Mouse (Mus musculus): ENCODE data around the gene Adgrb2.
A peak's percentile ranks its signal among the peaks of the same experiment; 100 is the strongest.

Gene Adgrb2

DNA sequence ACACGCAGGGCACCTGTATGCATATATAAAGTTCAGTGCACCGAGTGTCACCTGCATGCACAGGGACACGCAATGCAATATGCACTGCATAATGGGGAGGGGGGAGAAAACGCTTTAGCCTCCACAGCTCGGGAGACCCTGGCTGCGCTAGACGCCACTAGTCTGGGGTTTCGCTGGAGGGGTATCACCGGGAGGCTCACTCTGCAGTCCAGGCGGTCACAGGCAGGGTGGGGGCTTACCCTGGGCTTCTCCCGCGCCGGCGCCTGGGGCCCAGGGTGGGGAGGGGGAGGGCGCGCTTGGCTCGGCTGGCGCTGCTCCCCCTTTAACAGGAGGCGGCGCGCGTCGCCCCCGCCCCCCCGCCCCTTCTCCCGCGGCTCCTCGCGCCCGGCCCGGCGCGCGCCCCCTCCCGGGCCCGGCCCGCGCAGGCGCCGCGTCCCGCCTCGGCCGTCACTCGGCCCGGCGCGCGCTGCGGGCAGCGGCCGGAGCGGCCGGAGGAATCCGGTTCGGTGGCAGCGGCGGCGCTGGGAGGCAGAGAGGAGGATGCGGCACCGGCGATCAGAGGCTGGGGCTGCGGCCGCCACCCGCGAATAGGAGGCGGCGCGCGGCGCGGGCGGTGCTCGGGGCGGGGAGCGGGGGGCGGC, at the start of gene Adgrb2:
TSS of gene Adgrb2 (plus strand) at position 450 of the 641 bp plus-strand sequence.
- DNase-seq, result peak; percentile 10

DNA sequence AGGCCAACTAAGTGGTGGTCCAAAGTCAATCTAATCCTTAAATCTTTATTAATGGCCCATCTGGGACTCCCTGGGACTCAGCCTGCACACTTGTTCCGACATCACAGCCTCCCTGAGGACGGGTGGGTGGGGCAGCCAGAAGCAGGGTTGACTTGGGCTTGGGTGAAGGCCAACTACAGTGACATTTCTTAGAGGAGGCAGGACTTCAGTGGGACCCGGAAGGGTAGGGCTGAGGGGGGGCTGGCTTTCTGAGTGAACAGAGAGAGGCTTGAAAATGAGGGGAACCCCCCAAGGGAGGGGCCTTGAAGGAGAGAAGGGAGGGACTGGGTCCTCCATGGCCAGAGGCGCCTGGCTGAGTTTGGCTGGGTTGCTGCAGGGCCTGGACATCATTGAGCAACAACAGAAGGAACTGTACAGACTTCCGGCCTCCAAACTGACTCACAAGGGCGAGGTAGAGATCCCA, 33.3 kb upstream of the Adgrb2 start:
- DNase-seq, result no peak

DNA sequence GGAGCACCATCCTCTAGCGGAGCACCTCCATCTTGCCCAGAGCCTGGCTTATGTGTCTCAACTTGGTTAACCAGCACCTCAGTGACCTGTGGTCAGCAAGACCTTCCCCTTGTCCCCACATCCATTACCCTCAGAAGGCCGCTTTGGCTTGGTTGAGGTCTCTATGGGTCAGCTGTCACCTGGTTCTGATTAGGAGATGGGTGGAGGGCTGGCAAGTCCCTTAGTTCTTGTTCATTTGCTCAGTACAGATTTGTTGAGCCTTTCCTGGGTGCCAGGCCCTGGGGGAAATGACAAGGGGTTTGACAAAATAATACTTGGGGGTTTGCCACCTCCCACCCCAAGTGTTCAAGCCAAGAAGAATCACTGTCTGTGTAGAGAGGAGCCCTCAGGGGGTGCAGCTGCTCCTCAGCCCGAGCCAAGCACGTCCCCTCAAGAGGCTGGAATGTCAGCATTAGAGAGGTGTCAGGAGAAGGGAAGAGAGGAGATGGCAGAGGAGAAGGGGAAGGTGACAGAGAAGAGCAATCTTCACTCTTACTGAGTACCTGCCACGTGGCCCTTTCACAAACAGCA, 32.3 kb upstream of the Adgrb2 start:
- no peak for DNase-seq

DNA sequence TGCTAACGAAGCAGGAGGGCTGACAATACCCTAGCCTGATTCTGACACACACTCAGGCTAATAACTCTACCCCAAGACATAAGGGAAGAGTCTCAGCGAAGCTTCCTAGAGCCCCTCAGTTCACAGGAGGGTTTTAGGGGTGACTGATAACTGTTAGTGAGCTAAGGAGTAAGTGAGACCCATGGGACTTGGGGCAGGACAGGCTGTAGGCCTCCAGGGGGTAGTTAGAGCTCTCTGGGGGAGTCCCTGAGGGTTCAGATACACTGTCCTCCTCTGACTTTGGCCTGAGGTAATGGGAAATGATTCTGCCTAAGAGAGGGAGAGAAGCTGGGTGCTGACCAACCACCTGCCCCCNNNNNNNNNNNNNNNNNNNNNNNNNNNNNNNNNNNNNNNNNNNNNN, 30.1 kb upstream of the Adgrb2 start:
- DNase-seq, result no peak

DNA sequence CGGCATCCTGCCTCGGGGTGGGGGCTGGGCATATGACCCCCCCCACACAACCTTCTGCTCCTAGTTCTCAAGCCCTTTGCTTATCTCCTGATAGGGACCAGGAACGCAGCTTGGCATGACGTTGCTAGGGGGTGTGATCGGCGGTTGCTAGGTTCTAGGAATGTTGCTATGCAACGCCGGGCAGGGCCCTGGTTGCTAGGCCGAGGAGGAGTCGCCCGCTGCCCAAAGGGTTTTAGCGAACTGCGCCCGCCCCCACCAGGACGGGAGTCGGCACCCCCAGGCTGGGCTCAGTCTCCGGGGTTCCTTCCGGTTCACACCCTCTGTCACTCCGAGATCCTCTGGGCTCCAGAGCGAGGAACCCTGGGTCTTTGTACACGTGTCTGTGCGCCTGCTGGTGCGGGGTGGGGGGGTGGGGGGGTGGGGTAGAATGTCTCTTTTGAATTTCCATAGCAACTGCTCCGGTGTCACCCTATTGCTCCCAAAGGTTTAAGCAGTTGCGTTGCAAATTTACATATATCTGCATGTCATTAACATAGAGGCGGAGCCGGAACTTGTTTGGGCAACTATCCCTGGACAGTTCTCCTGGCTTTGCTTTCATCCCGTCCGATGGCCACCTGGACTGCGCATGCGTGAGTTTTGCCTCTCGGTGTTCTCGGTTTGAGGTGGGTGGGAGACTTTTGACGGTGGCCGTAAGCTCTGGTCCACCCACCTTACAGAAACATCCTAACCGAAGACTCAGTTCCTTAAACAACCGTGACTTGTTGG, 24.3 kb upstream of the Adgrb2 start:
- peak; percentile 47 for DNase-seq

DNA sequence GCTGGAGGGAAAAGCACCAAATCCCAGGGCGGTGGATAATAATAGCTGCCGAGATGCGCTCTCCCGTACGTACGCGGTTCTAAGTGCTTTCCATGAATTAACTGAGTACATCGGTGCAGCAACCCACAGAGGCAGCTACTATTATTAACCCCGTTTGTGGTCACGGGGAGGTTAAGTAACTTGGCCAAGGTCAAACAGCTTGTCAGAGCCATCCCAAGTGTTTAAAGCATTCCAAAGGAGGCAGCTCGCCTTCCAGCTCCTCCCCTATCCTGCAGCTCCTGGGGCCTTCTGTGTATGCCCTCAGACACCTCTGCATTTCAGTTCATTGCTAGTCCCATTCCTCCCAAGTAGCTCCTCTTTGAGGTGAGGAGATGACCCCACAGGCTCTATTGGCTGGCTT, 19.4 kb upstream of the Adgrb2 start:
- no peak for DNase-seq

DNA sequence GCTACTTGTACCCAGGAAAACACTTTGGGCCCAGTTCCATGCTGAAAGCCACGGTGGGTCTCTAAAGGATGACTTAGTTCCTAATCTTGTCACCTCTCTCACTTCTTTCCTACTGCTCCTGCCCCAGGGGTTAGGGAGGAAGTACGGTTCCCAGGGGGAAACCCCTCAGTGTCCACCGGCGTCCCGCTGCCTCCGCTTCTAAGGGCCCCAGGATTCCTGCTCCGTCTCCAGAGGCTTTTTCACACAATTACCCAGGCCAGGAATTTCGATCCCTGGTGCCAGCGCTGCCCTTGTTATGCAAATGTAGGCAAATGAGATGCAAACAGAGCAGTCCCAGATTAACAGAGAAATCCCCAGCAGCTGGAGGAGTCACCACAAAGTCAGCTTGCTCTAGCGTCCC, 18.5 kb upstream of the Adgrb2 start:
- DNase-seq, result no peak

DNA sequence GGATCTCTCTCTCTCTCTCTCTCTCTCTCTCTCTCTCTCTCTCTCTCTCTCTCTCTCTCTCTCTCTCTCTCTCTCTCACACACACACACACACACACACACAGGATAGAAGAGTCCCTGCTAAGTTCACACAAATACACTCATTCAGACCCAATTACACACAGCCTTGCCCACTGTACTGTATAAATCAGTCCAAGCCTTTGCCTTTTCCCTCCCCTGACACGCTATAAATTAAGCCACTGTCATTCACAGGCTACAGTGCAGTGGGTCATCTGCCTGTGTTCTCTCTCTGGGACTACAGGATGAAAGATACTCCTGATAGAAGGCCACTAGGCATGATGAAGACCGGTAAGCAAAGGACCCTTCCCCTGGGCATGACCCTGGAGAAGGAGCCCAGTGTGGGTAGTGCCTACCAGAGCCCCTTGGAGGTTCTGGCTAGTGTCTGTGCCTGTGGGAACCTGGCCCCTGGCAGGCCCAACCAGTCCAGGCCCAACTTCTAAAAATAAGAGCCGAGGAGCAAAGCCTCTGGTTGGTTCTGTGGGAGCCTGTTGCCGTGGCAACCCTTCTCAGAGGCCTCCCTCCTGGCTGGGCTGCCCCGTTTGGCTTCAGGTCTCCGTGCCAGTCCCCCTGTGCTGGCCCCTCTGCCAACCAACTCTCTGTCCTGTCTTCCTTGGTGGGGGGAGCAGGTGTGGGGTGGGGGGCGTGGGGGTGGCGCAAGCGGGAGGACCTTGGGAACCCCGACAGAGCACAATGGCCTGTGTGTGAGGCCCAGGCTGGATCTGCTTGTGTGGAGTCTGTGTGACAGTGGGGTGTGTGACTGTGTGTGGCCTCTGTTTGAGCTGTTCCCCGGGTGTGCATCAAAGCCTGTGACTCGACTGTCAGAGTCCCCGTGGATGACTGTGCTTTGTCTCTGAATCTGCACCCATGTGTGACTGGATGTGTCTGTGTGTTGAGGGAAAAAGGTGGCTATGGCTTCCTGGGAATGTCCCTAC, 17.4 kb upstream of the Adgrb2 start:
- DNase-seq, result no peak

DNA sequence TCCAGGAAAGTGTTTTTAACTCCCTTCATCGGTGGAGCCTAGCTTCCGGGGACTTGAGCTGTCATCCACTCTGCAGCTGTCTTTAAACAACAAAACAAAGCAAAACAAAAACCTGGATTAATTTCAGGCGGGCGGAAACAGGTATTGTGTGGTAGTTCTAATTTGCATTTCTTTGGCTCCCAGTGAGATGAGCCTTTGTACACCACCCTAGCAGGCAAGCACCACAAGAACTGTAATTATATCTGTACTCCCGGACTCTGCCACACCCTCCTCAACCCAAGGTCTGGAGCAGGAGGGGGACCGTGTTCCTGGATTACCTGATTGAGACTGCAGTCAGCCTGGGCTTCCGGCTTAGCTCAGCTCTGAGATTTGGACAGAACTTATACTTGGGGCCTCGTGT, 14.5 kb upstream of the Adgrb2 start:
- DNase-seq, result no peak

DNA sequence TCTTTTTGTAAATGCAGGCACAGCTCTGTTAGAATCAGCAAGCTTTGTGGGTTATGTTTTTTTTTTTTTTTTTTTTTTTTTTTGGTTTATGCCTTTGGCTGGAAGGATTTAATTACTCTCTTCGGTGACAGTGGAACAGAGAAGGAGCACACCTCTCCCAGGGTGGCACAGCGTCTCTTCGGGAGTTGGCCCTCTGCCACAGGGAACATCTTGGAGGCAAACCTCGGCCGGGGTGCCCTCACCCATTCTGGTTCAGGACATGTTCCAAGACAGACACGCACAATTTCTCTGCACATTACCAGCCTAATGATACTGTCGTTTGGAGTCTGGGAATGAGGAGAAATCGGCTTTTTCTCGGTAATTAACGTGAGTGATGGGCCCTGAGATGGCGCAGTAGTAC, 13.8 kb upstream of the Adgrb2 start:
- no peak for DNase-seq

DNA sequence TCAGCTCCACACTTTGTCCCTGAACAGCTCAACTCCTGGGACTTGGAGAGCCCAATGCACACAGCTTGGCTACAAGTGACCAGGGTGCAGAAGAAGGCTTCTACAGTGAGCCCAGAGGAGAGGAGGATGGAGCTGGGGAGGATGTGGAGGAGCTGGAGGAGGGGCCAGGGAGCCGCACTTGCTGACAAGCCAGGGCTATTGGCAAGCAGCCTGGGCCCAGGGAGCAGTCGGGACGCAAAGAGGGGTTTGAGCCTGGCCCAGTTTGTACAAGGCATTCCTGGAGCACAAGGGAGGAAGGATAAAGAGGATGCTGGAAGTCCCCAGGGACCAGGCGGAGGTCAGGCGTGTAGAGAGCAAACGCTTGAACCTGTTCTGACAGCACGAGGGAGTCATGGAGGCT, 12.7 kb upstream of the Adgrb2 start:
- no peak for DNase-seq

DNA sequence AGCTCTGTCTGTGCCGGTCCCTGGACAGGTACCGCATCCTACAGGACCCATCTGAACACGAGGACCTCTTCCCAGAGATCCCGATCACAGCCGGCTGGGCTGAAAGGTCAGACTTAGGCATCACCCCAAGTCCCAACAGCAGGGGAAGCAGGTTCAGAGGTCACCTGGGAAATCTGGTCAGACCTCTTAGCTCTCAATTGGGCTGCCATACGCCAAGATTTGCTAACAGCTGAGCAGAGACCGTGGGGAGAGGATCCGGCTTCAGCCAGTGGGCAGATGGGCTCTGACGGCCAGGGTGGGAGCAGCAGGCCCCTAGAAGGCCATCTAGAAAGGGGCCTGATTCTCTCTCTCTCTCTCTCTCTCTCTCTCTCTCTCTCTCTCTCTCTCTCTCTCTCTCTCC, 10.4 kb upstream of the Adgrb2 start:
- no peak for DNase-seq

DNA sequence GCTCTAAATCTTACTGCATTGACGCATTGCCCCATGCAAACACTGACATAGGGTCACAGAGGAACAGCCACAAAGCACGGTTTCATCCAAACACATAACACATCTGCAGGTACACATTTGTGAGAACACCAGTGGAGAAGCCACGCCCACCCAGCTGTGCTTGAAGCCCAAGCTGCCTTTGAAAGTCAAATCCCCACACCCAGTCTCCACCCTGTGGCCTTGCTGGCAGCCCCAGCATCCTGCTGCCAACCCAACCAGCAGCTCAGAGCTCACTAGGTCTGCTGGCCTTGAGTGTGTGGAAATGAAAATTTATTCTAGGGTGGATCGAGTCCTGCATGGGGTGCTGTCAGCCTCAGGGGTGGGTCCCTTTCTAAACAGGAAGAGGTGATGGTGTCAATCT, 7.4 kb upstream of the Adgrb2 start:
- DNase-seq, result peak; percentile 19

DNA sequence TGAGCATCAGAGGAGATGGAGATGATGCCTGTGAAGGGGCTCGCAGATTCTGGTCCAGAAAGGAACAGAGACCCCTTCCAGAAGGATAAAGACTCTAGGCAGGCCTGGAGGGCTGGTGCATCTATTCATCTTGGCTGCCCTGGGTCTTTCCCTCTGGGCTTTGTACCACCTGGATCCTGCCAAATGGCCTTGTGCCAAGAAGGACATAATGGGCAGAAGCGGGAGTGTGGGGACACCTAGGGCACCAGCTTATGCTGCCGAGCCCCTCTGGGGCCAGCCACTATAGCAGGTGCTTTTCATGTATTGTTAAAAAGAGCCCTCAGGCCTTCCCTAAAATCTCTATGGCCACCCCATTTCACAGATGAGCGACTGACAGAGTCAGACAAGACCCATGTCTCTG, 6.4 kb upstream of the Adgrb2 start:
- no peak for DNase-seq

DNA sequence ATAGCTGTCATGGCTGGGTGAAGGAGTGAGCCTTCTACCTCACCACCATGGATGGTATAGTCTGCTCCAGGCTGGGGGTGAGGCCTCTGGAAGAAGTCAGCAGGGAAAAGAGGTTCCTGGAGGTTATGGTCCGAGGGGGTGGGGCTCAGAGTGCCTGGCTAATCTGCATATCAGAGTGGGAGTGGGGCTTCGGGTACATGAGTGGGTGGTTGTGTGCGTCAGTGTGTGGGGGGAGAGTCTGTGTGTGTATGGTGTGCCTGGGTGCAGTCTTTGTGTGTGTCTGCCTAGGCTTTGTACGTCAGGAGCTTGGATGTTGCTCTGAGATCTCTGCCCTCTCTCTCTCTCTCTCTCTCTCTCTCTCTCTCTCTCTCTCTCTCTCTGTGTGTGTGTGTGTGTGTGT, 5.7 kb upstream of the Adgrb2 start:
- no peak for DNase-seq

DNA sequence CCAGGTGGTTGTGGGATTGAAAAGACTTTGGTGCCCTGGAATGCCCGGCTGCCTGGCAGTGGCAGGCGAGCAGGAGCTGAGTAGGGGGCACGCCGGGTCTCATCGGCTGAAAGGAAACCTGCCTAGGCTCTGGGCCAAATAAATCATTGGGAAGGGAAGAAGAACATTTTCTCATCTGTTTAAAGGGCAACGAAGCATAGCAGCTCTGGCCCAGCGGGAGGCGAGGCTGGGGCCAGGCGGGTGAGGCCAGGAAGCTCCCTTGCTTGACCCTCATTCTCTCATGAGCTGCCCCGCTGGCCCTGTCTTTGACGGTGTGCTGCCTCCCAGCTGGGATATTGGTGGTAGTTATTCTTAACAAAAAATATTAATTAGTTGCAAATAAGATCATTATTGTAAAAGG, 3.0 kb upstream of the Adgrb2 start:
- DNase-seq, result no peak

DNA sequence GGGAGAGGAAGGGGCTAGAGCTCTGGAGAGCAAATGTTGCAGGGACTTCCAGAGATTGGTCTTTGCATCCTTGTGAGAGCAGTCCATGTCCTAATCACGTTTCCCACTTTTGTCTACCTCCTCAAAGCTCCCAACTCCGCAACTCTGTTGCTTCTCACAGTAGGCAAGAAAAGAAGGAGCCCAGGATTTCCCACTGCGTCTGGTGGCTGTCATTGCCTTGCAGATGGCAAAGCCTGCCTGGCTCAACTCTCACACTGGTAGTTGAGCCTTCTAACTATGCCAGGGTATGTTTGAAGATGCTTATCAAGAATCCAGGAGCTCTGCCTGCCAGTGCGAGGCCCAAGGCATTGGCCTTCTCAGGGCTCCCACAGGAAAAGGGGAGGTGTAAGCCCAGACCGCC, 1.6 kb upstream of the Adgrb2 start:
- DNase-seq, result no peak

DNA sequence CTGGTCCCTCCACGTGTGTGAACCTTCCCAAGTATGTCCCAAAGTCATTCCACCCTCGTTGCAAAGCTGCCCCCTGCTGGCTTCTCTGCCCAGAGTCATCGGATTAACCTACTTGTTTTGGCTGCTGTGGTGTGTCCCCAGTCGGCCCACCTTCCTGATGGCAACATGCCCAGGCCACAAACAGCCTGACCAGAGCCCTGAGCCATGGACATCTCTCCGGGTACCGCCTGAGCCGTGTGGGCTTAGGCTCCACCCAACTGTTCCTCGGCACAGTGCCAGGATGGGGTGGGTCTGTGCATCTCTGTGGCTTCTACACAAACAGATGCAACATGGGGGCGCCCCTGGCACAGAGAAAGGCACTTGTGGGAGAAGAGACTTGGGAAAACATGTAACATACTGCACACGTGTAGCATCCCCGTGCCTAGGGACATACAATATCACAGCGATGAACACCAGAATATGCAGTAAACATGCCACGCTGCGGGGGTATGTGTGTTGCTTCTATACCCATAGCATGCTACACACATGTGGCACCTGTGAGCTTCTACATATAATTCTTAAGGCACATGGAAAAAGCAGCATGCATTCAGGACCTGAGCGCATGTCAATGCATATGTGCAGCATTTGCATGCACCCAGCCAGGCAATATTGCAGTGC, 778 bp upstream of the Adgrb2 start:
- DNase-seq, result peak; percentile 49

DNA sequence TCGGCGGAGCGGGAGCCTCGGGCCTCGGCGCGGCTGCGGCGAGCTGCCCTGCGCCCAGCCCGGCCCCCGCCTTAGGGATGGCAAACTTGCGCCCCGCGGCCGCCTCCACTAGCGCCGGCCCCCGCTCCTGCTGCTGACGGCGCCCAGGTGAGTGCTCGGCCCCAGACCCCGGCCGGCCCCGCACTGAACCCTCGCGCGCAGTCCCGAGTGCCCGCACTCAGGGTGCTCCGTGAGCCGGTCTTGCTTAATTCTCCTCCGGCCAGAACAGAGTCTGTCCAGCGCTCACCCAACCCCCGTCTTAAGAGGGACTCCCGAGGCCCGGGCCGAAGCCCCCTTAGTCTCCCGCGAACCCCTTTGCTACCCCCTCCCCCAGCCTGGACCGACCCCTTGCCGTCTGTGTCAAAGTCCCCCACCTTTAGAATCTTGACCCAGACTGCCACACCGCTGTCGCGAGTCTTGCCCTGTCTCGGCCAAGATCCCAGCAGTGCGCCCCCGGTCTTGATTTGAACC, 546 bp downstream of the Adgrb2 start:
- DNase-seq, result no peak

DNA sequence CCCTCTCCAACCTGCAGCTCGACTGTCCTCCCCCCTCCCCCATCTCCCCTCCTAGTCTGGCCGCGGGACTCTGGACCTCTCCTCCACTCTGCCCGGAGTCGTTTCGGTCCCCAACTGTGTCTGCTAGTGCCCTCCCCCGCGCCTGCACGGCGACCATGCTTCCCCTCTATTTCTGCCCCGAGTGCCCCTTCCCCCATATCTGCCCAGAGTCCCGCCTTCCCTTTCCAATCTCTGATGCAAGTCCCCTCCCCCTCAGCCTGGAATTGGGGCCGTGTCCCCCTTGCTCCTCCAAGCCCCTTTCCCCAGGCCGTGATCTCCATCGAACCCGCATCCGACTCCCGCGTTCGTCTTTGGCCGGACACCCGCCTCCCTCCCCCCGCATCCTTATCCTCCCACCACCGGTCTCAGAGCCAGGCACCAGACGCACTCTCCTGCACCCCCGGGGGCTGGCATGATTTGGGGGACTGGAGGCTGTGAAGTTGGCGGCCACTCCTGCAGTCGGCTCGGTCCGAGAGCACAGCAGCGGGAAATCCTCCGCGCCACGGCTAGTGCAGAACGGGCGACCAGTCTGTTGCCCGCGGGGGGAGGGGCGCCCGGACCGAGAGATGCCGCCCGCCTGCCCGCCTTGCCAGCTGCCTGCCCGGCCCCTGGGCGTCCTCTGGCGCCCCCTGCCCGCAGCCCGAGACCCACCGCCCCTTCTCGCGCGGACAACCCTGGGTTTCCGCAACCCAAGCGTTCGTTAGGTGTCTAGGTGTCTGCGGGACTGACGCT, 1.2 kb downstream of the Adgrb2 start:
- peak; percentile 57 for DNase-seq

DNA sequence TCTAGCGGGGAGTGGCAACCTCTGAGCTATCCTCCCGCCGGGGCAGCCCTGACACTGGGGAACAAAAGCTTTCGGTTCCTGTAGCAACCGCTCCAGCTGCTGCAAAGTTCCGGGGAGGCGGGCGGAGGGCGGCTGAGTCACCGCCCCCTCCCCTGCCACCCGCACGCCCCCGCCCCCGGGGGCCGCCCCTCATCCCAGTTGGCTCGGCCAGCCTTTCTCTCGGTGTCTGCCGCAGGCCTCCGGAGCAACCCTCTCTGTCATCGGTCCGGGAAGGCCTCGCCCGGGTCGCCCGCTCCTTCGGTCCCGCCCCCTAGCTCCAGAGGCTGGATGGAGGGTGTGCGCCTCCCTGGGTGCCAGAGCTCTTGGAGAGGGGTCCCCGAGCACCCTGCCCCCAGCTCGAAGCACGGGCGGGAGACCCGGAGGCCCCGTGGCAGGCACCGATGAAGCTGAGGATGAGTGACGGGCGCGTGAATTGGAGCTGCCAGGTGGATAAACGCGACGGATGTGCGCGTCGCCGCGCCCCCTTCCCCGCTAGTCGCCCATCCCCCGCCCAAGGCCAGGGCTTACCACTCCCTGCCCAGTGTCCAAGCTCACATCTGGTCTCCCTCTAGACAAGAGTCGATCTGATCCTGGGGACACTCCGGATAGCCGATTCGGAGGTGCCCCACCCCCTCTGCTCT, 3.3 kb downstream of the Adgrb2 start:
- peak; percentile 42 for DNase-seq

Data from thymus, postnatal 25 days (tissue).